Mouse (Mus musculus): ENCODE data around the gene Fryl.
A peak's percentile ranks its signal among the peaks of the same experiment; 100 is the strongest.
"Not testable (repeated sequence)": the region's sequence is repeated elsewhere in the genome, so short reads cannot be mapped to it uniquely, and the experiment has no call there.

Gene Fryl

GRCm38 (mm10) chr5:73008230-73008629 is 248.2 kb downstream of the Fryl start:
- DNase-seq (ENCODE audit: low spot score), result not testable (repeated sequence)

GRCm38 (mm10) chr5:73007582-73007959 is 248.8 kb downstream of the Fryl start:
- DNase-seq (ENCODE audit: low spot score), result no peak

- peak; percentile 14 for DNase-seq (ENCODE audit: low spot score)
These were observed 249.4 kb downstream of the Fryl start, which contains the start of gene Slc10a4 for GRCm38 (mm10) chr5:73006784-73007581. Slc10a4 (plus strand) TSS chr5:73006883.

GRCm38 (mm10) chr5:73004046-73004445 is 252.4 kb downstream of the Fryl start:
- DNase-seq (ENCODE audit: low spot score), result no peak

DNA sequence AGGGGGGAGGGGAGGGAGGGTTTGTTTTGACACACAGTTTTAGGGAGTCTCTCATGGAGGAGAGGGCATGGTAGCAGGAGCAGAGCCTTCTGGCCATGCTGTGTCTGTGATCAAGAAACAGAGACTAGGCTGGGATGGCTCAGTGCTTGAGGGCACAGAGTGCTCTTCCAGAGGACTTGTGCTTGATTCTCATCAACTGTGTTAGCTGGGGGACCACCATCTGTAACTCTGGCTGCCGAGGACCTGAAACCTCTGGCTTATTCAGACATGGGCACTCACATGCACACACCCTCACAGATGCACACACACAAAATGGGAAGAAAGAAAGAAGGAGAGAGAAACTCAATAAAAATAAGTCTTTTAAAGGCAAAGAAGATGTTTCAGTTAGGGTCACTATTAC is 257.9 kb downstream of the Fryl start:
- DNase-seq (ENCODE audit: low spot score), result not testable (repeated sequence)

GRCm38 (mm10) chr5:72995379-72995778 is 261.0 kb downstream of the Fryl start:
- DNase-seq (ENCODE audit: low spot score), result no peak

DNA sequence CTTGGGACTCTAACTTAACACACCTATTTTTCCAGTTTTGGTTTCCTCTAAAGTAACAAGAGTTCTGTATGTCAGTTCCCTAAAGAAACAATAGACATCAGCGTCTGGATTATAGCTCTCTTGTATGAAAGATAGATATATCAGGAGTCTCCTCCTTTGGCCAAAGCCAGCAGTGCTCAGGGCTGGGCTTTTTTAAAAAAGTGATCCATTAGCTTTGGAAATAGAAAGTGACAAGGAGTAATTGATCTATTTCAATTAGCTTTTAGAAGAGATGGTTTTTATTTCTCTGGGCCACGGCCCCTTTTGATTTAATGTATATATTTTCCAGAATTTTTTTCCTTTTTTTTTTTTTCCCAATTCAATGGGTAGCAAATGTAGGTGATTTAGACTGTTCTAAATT is 261.5 kb downstream of the Fryl start:
- no peak for DNase-seq (ENCODE audit: low spot score)

DNA sequence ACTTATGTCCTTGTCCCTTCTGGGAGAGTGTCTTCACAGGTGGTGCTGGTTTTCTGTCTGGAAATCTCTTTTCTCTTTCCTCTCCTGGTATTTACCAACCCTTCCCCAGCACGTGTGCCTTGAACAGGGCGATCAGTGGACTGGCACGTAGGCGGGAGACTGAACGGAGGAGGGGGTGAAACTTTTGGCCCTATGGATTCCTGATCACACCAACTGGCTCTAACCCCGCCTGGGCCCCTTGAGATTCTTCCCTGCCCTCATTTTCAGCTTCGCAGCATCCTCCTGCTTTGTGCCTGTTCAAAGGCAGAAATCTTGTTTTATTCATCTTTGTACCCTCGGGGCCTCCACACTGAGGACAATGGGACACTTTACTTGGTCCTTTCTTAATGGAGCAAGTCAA is 262.0 kb downstream of the Fryl start:
- no peak for DNase-seq (ENCODE audit: low spot score)

DNA sequence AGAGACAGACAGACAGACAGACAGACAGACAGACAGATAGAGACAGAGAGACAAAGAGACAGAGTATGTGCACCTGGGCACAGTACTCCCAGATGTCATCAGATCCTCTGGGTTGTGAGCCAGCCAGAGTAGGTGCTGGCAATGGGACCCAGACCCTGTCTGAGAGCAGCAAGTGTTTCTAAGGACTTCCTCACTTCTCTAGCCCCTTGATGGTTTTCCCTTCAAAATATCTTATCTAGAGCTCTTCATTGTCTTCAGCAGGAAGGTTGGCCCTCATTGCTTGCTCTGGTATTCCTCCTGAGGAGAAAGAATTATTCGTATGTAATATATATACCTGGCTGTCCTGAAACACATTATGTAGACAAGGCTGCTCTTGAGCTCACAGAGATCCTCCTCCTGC is 263.9 kb downstream of the Fryl start:
- no peak for DNase-seq (ENCODE audit: low spot score)

- no peak for DNase-seq (ENCODE audit: low spot score)
These were observed 266.7 kb downstream of the Fryl start for GRCm38 (mm10) chr5:72989756-72990155.

DNA sequence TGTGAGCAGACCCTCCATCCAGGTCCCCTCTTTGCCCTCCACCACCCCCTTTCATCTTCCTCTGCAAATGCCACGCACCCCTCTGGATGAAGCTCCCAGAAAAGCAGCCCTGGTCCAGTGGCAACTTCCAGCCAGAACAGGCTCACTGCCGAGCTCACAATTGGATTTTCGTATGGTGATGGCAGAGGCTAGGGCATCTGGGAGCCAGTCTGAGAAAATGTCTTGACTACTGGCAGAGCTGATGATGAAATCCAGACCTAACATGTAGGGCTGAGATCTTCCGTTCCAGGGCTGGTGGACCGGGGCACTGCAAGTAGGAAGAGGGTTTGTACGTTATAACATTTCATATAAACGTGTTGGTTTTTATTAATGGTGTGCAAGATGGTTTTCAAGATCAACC is 268.6 kb downstream of the Fryl start:
- DNase-seq (ENCODE audit: low spot score), result no peak

GRCm38 (mm10) chr5:72984091-72984490 is 272.3 kb downstream of the Fryl start:
- DNase-seq (ENCODE audit: low spot score), result no peak

- DNase-seq (ENCODE audit: low spot score), result no peak
These were observed 279.9 kb downstream of the Fryl start for GRCm38 (mm10) chr5:72976539-72976938.

DNA sequence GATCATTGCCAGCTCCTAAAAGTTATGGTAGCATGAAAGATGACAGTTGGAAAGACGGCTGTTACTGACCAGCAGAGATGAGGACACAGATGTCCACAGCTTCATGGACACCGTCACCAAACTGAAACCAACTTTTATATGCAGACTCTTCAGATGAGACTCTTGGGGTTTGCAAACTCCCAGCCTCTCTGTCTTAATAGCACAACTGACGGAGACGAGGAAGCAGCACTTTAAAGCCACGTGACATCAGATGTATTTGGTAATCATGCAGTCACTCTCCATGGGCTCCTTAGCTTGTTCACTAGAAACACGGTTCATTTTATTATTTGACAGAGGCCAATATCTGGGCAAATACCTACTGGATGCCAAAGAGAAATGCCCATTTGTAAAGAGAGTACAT is 280.4 kb downstream of the Fryl start:
- no peak for DNase-seq (ENCODE audit: low spot score)

DNA sequence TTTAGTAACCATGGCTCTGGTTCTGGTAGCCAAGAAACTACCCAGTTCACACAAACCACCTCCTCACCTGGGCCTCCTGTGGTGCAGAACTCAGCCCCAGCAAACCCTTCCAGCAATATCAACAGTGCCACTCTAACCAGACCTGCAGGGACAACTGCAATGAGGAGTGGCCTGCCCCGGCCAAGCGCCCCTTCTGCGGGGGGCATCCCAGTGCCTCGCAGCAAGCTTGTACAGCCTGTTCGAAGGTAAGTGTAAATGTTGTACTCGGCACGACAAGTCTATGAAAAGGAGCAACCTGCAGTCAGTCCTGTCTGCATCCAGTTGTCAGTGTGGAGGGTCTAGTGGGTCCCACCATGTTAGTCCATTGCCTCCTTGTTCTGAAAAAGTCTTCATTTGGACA is 281.8 kb downstream of the Fryl start, which contains the start of gene Gm10135:
Gene Gm10135 (minus strand): TSS at position 101 of the 400 bp plus-strand sequence.
- DNase-seq (ENCODE audit: low spot score), result no peak

- no peak for DNase-seq (ENCODE audit: low spot score)
These were observed 283.5 kb downstream of the Fryl start for GRCm38 (mm10) chr5:72972934-72973333.

GRCm38 (mm10) chr5:72972435-72972834 is 284.0 kb downstream of the Fryl start:
- DNase-seq (ENCODE audit: low spot score), result no peak
